Mouse (Mus musculus): ENCODE measurements around the gene Tbx4.
A peak's percentile ranks its signal among the peaks of the same experiment; 100 is the strongest.

Gene Tbx4

DNA sequence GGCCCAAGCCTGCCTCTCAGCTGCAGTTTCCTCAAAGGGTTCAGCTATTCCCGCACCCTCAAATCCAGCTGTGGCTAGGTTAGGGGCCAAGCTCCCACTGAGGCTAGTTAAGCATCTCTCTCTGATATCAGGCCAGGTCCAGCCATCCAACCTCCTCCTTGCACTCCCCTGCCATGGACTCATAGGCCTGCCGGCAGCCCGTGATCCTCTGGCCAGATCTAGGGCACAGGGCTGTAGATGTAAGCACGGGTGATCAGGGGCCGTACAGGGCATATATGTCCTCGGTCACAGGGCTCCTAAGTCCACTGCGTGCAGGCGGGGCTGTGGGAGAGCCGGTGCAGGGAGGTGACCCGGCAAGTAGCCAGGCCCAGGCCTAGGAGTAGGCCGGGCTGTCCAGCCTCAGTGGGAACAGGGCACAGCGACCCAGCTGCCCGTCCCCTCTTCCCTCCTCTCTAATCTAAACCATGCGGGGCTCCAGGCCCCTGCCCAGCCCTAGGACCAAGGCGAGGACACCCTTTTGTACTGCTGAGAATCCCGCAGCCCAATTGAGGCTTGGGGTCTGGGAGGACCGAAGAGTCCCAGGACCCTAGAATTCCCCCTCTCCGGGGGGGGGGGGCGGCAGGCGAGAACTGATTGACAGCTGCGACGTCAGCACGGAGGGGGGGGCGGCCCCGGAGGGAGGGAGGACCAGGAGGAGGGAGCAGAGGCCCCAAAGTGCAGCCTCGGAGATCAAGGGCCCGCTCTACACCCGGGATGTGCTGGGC lies at the start of gene Tbx4:
Tbx4 (plus strand) TSS at position 758 of the 764 bp plus-strand sequence.
- DNase-seq (ENCODE audit: low spot score): no peak

- no peak for DNase-seq (ENCODE audit: low spot score)
These were observed 49.5 kb upstream of the Tbx4 start for GRCm38 (mm10) chr11:85836523-85837290.

GRCm38 (mm10) chr11:85837291-85837647 lies 49.0 kb upstream of the Tbx4 start:
- no peak for DNase-seq (ENCODE audit: low spot score)

DNA sequence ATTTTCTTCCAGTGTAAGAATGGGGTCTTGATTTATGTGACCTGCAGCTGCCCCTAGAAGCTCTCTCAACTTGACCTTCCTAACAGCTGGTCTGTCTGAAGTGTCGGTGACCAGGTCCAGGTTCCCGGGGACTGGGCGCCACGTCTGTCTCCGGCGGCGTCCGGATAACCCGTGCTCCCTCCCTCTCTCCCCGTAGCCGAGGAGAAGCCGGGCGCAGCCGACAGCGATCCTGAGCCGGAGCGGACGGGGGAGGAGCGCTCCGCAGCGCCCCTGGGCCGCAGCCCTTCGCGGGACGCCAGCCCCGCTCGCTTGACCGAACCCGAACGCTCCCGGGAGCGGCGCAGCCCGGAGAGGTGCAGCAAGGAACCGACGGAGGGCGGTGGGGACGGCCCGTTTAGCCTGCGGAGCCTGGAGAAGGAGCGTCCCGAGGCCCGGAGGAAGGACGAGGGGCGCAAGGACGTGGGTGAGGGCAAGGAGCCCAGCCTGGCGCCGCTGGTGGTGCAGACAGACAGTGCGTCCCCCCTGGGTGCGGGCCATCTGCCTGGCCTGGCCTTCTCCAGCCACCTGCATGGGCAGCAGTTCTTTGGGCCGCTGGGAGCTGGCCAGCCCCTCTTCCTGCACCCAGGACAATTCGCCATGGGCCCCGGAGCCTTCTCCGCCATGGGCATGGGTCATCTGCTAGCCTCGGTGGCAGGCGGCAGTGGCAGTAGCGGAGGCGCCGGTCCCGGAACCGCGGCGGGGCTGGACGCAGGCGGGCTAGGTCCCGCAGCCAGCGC lies 48.4 kb upstream of the Tbx4 start:
- no peak for DNase-seq (ENCODE audit: low spot score)

DNA sequence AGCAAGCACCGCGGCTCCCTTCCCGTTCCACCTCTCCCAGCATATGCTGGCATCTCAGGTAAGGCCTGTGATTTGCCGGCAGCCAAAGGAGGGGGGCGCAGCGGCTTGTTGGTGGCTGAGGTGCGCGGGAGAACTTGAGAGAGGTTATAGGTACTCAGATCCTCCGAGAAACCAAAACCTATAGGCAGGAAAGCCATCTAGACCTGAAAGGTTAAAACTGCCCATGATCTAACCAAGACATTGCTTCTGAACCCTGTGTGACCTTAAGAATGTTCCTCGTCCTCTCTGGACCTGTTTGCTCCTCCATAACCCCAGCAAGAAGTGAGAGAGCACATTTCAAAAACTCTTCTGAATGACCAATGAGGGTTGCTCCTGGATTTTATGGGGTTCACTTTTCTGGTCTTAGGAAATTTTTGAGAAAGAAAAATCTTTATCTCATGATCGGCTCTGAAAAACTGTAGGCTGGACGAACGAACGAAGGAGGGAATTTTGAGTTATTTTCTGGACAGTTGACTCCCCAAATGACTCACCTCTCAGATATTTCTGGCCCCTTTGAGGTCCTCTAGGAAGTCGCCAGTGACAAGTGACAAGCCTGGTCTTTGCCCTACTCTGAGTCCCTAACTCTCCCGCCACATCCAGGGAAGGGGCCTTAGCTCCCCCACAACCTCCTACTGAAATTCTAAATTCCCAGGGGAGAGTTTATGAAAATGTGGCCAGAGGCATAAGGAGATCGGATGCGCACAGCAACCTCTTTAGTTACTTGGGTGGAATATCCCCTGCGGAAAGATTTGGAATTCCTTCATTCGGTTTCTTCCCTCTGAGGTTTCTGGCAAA lies 47.6 kb upstream of the Tbx4 start:
- DNase-seq (ENCODE audit: low spot score): no peak

- no peak for DNase-seq (ENCODE audit: low spot score)
These were observed 46.8 kb upstream of the Tbx4 start for GRCm38 (mm10) chr11:85839258-85840030.

DNA sequence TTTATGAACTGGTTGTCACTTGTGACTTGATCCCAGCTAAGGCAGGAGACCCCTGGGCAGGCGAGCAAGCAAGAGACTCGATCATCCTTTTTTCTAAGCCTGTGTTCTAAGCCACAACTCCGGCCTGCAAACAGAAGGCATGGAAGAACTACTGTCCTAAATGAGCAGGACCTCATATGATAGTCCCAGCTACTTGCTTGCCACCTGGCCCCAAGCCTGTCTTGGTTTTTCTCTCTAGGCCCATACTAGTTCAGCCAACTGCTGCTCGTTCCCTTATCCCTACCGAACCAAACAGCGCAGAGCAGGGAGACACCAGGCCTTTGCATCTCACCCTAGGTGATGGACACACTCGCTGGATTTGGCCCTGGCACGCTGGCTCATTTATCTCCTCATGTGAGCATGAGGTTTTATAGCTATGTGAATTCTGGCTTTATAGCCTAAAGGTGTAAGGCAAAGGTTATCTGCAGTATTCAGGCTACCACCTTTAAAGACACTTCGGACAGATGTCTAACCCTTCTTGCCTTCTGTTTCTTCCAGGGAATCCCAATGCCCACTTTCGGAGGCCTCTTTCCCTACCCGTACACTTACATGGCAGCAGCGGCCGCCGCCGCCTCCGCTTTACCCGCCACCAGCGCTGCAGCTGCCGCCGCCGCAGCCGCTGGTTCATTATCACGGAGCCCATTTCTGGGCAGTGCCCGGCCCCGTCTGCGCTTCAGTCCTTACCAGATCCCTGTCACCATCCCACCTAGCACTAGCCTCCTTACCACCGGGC lies 46.0 kb upstream of the Tbx4 start:
- DNase-seq (ENCODE audit: low spot score): no peak

DNA sequence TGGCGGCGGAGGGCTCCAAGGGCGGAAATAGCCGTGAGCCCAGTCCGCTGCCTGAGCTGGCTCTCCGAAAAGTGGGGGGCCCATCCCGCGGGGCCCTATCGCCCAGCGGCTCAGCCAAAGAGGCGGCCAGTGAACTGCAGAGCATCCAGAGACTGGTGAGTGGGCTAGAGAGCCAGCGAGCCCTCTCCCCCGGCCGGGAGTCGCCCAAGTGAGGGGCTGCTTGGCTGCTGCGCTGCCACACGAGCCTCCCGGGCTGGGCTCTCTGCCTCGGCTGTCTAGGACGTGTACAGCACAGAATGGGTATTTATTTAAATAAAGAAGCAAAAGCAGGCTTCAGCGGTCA lies 45.4 kb upstream of the Tbx4 start:
- DNase-seq (ENCODE audit: low spot score): no peak

DNA sequence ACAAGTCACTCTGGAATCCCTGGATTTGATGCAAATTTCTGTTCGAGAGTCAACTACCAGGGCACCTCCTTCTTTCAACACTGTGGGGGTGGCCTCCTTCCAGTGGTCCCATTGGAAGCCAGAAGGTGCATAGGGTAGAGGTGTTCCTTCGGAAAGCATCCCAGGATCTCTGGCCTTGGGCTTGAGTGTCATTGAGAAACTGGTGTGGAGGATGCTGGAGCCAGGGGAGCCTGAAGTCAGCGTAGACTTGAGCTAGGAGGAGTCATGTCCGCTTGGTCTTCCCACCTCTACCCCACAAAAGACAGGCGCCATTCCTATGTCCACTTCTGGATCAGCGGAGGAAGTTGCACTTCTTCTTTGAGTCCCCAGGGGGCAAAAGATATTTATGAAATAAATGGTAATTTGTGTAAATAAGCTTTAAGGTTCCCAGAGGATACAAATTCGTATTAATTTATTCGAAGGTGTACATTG lies 45.0 kb upstream of the Tbx4 start:
- DNase-seq (ENCODE audit: low spot score): no peak

- no peak for DNase-seq (ENCODE audit: low spot score)
These were observed 44.2 kb upstream of the Tbx4 start for GRCm38 (mm10) chr11:85841980-85842379.

DNA sequence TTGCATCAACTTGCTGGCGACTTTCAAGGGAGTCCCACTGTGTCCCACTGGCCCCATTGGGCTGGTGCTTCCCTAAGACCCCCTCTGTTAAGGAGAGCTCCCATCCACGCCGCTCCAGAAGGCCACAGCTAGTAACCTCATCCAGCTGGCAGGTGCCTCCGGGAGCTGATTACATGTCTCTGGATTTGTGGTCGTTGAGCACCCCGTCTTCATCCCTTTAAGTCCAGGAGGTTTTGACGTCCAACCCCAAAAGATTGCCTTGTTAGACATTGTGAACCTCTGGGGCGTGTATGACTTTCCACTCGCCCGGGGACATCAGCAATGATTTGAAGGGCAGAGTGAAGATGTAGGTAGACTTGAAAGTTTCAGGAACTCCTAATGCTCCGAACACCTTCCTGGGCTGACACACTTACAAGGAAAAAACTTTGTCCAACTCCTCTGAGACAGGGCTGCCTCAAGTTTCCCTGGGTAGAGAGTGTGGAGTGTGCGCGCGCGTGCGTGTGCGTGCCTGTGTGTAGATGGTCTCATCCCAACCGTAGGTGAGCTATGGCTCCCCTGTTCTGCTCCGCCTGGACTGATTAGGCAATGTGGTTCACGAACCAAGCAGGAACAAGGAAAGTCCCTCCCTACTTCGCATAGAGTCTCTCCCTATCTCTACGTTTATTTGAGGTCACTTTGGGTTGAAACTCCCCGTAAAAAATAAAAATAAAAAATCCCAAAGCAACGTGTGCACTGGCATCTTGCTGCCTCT lies 43.5 kb upstream of the Tbx4 start:
- DNase-seq (ENCODE audit: low spot score): no peak

DNA sequence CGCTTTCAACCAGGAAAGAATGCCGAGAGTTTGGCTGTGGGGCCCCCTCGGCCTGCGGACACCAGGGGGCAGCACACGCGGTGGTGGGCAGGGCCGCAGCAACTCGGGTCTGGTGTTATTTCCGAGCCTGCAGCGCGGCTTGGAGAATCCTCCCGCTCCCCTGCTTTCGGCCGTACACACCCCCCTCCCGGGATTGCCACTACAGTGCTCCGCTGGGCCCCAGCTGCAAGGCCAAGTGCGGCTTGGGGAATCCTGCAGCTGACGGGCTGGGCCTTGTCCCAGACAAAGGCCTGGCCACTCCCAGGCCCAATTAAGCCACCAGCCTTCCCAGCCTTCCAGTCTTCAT lies 42.9 kb upstream of the Tbx4 start:
- DNase-seq (ENCODE audit: low spot score): peak; percentile 50

DNA sequence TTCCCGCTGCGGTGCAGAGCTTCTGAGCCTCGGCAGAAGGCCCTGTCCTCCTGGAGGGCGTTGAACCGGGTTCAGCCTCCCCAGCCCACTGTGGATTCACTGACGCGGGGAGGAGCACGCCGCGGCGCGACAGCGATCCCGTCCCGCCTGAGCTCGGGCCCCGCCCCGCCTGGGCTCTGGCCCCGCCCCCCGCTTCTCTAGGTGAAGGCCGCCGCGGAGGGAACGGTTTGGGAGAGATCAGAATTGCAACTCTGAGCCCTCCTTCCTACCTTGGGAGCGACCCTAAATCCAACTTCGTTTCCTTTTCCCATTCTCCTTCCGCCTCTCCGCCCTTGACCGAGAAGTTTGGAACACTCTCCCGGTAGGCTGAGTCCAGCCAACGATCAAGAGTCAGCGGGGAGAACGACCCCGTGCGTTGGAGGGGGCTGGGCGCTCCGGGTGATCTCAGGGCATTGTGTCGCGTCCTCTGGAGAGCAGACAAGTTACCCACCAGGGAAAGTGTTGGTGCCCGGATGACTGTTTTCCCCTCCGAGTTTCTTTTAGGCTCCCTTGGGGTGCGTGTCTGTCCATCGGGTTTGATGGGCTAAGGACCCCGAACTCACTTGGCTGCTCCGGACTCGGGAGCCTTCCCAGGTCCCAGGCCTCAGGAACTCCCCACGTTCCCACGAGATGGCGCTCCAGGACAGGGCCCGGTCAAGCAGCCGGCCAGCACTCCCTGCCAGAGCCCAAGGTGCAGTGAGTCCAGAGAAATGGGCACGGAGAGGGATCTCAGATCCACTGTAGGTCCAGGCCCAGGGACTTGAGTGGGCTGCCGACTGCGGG lies 41.9 kb upstream of the Tbx4 start:
- peak; percentile 48 for DNase-seq (ENCODE audit: low spot score)

DNA sequence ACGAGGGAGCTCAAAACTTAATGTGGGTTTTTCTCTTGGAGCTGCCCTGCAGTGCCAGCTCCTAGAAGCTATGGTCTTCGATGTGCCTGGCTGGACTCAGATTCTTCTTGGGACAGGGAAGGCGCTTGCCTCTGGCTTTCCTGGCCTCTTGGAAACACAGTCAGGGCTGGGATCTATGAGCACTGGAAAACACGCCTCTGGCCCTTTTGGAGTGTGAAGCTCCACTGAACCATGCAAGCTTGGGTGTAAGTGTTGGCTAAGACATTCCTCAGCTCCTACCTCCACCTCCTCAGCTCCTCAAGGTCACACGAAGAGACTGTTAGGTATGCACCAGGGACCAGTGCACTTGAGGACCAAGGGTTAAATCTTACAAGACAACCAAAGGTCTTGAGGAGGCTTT lies 41.3 kb upstream of the Tbx4 start:
- DNase-seq (ENCODE audit: low spot score): no peak

DNA sequence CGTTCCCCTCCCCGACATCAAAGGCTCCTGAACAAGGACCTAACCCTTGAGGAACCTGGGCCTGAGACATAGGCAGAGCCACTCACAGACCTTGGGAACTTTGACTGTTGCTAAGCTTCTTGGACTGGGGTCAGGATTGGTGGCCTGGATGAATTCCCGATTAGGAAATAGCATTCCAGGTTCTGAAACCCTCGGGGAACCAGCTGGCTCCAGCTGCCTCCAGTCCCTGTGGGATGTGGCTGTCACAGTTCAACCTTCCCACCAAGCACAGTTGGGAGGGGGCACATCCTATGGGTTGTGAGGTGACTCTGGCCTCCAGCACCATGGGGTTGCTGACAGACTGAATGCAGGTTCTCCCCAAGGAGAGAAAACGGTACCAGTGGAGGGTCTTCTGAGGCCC lies 40.3 kb upstream of the Tbx4 start:
- DNase-seq (ENCODE audit: low spot score): no peak

DNA sequence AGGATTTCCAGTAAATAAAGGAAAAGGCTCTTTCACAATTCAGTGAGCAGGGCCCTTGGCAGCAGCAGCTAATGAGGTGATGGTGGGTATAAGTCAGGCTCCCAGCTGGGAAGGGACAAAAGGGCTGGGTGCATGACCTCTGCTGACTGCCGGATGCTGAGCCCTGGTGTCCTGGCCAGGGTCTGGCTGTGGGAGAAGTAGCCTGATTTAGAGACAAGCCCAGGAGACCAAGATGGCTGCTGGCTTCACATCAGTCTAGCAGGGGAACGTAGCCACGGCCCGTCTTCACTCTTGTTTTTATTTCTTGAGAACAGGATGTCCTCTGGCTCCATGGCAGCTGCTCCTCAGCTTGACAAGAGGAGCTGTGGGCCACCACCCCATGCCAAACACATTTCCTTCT lies 39.7 kb upstream of the Tbx4 start:
- no peak for DNase-seq (ENCODE audit: low spot score)

GRCm38 (mm10) chr11:85849037-85849436 lies 37.2 kb upstream of the Tbx4 start:
- no peak for DNase-seq (ENCODE audit: low spot score)

GRCm38 (mm10) chr11:85850233-85850632 lies 36.0 kb upstream of the Tbx4 start, which contains the start of gene Gm11444:
TSS of gene Gm11444 (minus strand) at chr11:85850333.
- no peak for DNase-seq (ENCODE audit: low spot score)

GRCm38 (mm10) chr11:85850758-85851157 lies 35.5 kb upstream of the Tbx4 start:
- no peak for DNase-seq (ENCODE audit: low spot score)

Measured in spleen, adult 12 weeks (tissue).